Mouse (Mus musculus) thymus, adult 2 months (tissue): ENCODE measurements at regions not wholly inside any gene's neighbourhood (a gene's known extent, or its start where the extent isn't known, plus 50 kb on each side); places are given as distances from the start of the nearest gene placed in this dataset.

ENCODE experiments used
- CTCF ChIP-seq: fragments of 200-500 bp; IDR thresholded peaks from 2 replicates; pipeline ENCODE4 v1.5.1; 2012; ENCODE audit warnings: mild to moderate bottlenecking, control low read depth, low read length, moderate library complexity, borderline replicate concordance; ENCODE audit not compliant: control insufficient read depth, poor library complexity, insufficient read depth; ENCODE audit errors: extremely low read depth
- POLR2A ChIP-seq: fragments of 200-500 bp; IDR thresholded peaks from 2 replicates; pipeline ENCODE4 v1.6.1; 2012; ENCODE audit warnings: mild to moderate bottlenecking, low read length, control low read depth, moderate library complexity; ENCODE audit not compliant: control insufficient read depth, poor library complexity, insufficient read depth; ENCODE audit errors: extremely low read depth

GRCm38 (mm10) chr13:31367226-31367625 lies 188.7 kb upstream of the Foxq1 start:
- TF ChIP-seq CTCF: no peak
- TF ChIP-seq POLR2A: no peak
